Mouse (Mus musculus): Measurements from ENCODE around the gene Sumo1. TPM values are rescaled to one million over a fixed set of nuclear protein-coding genes. Genes with fewer than 3 reads are reported as not detected.

The Sumo1 gene
- 395 and 436 TPM in 2 replicates for polyA plus RNA-seq (2015; fragmentation: Nextera tagmentation; extraction: Ambion mirVana)

DNA sequence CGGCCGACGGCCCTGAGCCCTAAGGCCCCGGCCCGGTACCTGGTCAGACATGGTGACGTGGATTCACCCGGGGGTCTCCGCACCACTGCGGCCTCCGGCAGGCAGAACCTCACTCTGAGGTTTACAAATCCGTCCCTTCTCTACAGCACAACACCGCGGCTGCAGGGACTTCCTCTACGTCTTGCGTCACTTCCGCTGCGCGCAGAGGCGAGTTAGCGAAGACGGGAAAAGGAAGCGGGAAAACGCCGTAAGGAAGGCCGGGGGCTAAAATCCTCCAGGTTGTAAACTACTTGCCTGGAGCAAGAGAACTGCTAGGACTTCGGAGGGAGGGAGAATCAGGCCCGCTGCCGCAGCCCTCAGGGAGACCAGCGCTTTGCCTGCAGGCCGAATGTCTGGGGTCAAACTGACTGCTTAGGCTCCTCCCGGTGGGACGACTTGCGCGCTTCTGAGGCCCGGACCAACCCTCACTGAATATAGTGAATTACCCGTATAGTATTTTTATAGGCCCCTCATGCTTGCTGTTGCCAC lies at the start of gene Sumo1:
Gene Sumo1 (minus strand): TSS at position 194 of the 528 bp plus-strand sequence.
- H3K27ac ChIP-seq, result peak within 1 kb of the TSS; percentile 98
- H3K27me3 ChIP-seq, result no peaks in the 10 kb centered on the region
- under 1% methylated on average over 36 of the region's 36 CpGs for WGBS
- peak within 1 kb of the TSS; percentile 91 for H3K9ac ChIP-seq
- peaks cover 20% of the 10 kb centered on the region for H3K4me1 ChIP-seq
- H3K36me3 ChIP-seq, result 0 out of 2 replicates have a peak, but pooled peaks cover 3% of the 10 kb centered on the region
- peak within 1 kb of the TSS; percentile 76 for H3K4me3 ChIP-seq (replicated peaks)
- no peaks in the 10 kb centered on the region for H3K9me3 ChIP-seq (replicated peaks)
- peak; percentile 95 for ATAC-seq (replicated peaks; ENCODE audit: low FRiP score)
- peak within 1 kb of the TSS; percentile 77 for H3K4me2 ChIP-seq

DNA sequence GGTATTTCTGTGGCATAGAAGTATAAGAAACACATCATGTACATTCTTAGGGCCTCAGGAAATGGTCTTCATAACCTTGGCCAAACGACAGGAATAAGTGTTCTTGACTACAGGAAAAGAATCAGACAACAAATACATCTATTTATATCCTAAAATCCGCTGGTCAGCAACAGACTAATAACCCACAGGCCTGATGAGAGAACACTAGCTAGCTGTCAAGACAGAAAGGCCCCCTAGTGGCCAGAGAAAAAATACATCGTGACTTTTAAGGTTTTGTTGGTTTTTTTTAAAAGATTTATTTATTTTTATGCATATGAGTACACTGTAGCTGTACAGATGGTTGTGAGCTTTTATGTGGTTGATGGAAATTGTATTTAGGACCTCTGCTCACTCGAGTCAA lies 49.3 kb upstream of the Sumo1 start:
- 46% methylated on average over 4 of the region's 4 CpGs for WGBS
- no peak for ATAC-seq (replicated peaks; ENCODE audit: low FRiP score)

DNA sequence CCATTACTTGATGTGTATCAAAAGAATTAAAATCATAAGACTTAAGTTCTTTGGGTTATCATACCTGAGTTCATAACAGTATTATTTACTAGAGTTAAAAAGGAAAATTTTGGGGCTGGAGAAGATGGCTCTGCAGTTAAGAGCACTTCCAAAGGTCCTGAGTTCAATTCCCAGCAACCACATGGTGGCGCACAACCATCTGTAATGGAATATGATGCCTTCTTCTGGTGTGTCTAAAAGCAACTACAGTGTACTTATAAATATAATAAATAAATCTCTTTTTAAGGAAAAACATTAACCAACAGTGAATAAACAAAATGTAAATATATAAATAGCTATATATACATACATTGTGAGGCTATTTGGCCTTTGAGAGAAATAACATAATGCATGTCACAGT lies 31.1 kb upstream of the Sumo1 start:
- Histone ChIP-seq H3K9me3 (replicated peaks) (no peaks in the 10 kb centered on the region), H3K27ac (no peak overlapping the region), H3K4me3 (replicated peaks) (no peak overlapping the region), H3K36me3 (peaks cover 89% of the 10 kb centered on the region), H3K27me3 (no peaks in the 10 kb centered on the region), H3K4me1 (no peaks in the 10 kb centered on the region), H3K9ac (no peak overlapping the region), H3K4me2 (no peak overlapping the region)
- whole genome bisulfite sequencing, result 82% methylated on average over 1 of the region's 1 CpGs
- ATAC-seq (replicated peaks; ENCODE audit: low FRiP score), result no peak

More for the DNA sequence above, 49.3 kb upstream of the Sumo1 start:
- no peak overlapping the region for H3K9ac ChIP-seq
- H3K9me3 ChIP-seq (replicated peaks), result no peaks in the 10 kb centered on the region
- peaks cover 56% of the 10 kb centered on the region for H3K36me3 ChIP-seq
- H3K4me3 ChIP-seq (replicated peaks), result no peak overlapping the region
- no peak overlapping the region for H3K4me2 ChIP-seq
- H3K27me3 ChIP-seq, result no peaks in the 10 kb centered on the region
- H3K4me1 ChIP-seq, result no peaks in the 10 kb centered on the region
- 0 out of 2 replicates have a peak overlapping the region, but pooled peaks have one; percentile 24 for H3K27ac ChIP-seq

DNA sequence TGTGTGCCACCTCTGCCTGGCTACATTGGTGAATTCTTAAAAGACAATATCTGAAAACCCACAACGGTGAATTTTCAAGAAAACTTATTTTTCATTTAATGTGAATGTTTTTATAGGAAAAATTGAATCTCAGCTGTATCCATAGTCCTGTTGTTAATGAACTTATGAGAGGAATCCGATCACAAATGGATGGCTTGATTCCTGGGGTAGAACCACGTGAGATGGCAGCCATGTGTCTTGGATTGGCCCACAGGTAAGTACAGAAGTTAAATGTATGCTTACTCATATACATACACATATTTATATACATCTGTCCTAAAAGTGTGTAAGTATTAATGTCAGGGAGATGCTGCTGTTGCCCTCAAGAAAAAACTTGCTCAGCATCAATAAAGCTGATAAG lies 27.6 kb upstream of the Sumo1 start:
- Histone ChIP-seq H3K9ac (no peak overlapping the region), H3K4me2 (no peak overlapping the region), H3K9me3 (replicated peaks) (no peaks in the 10 kb centered on the region), H3K4me3 (replicated peaks) (no peak overlapping the region), H3K4me1 (no peaks in the 10 kb centered on the region), H3K36me3 (peaks cover 90% of the 10 kb centered on the region), H3K27ac (no peak overlapping the region), H3K27me3 (no peaks in the 10 kb centered on the region)
- no peak for ATAC-seq (replicated peaks; ENCODE audit: low FRiP score)
- WGBS, result 98% methylated on average over 3 of the region's 3 CpGs

DNA sequence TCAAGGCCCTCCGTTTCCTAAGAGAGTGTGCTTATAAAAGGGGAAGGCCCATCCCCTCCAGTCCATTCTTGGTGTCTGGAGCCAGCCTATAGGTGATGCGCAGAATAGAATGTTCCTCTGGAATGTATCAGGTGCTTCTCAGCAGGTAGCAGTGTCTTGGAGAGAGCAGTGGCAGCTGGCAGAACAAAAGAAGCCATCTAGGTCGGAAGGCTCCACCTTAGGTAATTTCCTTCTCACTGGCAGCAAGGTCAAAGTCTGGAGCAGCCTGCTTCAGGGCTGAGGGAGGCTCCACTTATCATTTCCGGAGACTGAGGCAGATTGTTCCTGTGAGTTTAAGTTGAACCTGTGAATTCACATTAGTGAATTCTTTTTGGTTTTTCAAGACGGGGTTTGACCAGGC lies 27.1 kb upstream of the Sumo1 start:
- ATAC-seq (replicated peaks; ENCODE audit: low FRiP score), result no peak
- Histone ChIP-seq H3K4me3 (replicated peaks) (no peak overlapping the region), H3K4me2 (no peak overlapping the region), H3K9me3 (replicated peaks) (no peaks in the 10 kb centered on the region), H3K9ac (no peak overlapping the region), H3K4me1 (no peaks in the 10 kb centered on the region), H3K27me3 (no peaks in the 10 kb centered on the region), H3K27ac (no peak overlapping the region), H3K36me3 (peaks cover 90% of the 10 kb centered on the region)
- WGBS, result 81% methylated on average over 5 of the region's 5 CpGs

DNA sequence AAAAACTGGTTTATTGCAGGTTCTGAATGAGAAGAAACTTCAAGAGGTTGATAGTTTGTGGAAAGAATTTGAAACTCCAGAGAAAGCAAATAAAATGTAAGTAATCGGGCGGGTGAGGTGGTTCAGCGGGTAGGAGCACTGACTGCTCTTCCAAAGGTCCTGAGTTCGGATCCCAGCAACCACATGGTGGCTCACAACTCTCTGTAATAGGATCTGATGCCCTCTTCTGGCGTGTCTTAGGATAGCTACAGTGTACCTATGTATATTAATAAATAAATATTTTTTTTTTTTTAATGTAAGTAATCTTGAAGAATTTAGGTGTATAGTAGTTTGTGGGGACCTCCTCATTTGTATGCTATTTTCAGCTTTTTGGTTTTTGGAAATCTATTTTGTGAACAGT lies 19.8 kb upstream of the Sumo1 start:
- Histone ChIP-seq H3K36me3 (peaks cover 52% of the 10 kb centered on the region), H3K4me3 (replicated peaks) (no peak overlapping the region), H3K27me3 (no peaks in the 10 kb centered on the region), H3K4me1 (peaks cover 23% of the 10 kb centered on the region), H3K9ac (no peak overlapping the region), H3K4me2 (no peak overlapping the region), H3K27ac (no peak overlapping the region), H3K9me3 (replicated peaks) (no peaks in the 10 kb centered on the region)
- WGBS, result 89% methylated on average over 5 of the region's 5 CpGs
- no peak for ATAC-seq (replicated peaks; ENCODE audit: low FRiP score)

DNA sequence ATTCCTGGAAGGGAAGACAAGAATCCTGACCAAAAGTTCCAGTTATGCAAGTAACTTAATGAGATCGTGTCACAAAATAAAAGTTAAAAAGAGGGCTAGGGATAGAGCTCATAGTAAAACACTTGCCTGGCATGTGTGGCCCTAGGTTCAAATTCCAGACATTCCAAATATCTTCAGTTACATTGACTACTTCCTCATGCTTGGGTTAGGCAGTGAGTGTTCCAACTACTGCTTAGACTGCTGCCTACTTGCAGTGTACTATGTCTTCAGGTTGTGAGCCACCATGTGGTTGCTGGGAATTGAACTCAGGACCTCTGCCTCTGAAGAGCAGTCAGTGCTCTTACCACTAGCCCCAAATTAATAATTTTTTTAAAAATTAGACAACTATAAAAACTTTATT lies 16.9 kb upstream of the Sumo1 start:
- Histone ChIP-seq H3K4me1 (peaks cover 23% of the 10 kb centered on the region), H3K27ac (no peak overlapping the region), H3K27me3 (no peaks in the 10 kb centered on the region), H3K4me3 (replicated peaks) (peak overlapping the region; percentile 14; the same call in 1 of the 2 replicates), H3K9me3 (replicated peaks) (no peaks in the 10 kb centered on the region), H3K9ac (no peak overlapping the region), H3K36me3 (peaks cover 26% of the 10 kb centered on the region), H3K4me2 (peak overlapping the region; percentile 75)
- no peak for ATAC-seq (replicated peaks; ENCODE audit: low FRiP score)
- WGBS, result 39% methylated on average over 1 of the region's 1 CpGs

DNA sequence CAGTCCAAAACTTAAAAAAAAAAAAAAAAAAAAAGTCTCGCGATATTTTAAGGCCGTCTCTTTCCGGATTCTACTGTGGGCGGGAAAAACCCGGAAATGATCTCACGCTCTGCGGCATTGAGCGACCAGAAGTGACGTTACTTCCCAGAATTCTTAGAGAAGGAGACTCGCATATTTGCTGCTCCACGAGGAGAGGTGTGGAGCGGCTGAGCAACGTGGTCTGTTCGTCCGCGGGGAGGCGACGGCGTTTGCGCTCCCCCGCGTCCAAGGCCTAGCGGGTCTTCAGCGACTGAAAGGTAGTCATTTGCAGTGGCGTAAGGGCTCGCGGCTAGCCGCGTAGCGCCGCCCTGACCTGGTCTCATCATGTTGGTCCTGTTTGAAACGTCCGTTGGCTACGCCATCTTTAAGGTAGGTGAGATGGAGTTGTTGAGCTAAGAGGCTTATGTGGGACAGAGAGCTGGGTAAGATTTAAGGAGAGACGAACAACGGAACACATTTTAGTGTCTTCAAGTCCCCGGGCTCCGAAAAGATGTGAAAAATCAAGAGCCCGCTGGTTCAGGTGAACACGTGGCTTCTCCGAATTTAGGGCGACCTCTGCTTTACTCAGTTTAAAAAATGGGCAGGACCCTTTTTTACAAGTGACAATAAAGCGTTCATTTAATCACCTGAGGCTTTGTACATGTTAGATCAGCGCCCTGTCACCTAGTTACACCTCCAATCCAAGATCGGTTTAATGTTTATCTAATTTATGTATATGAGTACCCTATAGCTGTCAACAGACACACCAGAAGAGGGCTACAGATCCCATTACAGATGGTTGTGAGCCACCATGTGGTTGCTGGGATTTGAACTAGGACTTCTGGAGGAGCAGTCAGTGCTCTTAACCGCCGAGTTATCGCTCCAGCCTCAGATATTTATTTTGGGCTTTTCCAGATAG lies 14.5 kb upstream of the Sumo1 start, which contains the start of gene Nop58:
Gene Nop58 (plus strand): TSS at position 153 of the 937 bp plus-strand sequence.
- peak within 1 kb of the TSS; percentile 77 for H3K9ac ChIP-seq
- ATAC-seq (replicated peaks; ENCODE audit: low FRiP score), result peak; percentile 97

DNA sequence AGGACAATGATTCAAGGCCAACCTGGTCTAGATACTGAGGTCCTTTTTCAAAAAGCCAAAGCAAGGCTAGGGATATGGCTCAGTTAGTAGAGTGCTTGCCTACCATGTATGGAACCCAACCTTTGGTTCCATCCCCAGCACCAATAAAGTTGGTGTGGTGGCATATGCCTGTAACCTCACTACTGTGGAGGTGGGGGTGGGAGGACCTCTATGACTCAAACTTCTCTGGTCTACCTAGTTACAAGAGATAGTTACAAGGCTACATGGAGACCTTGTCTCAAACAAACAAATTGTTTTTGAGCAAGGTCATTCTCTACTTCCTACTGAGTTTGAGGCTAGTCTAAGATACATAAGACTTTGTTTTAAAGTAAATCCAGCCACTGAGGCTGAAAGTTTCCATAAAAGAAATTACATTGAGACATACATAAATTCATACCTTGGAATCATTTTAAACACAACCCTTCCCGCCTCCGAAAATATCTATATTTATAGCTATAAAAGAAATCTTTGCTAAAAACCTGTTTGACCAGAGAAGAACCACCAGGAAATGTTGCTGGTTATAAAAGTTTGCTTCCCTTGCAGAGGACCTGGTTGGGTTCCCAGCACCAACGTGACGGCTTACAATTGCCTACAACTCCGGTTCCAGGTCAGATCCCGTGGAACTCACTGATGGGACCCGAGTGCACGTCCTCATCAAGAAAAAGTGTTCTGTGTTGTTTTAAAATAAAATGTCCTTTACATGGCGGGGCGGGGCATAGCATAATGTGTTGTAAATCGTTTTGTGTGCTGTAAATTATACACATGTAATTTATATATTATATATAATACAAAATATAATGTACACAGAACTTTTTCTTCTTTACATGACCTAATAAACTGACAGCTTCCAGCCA lies 13.5 kb upstream of the Sumo1 start:
- Histone ChIP-seq H3K4me1 (peaks cover 23% of the 10 kb centered on the region), H3K4me2 (peak overlapping the region; percentile 66)

More for the DNA sequence above, 14.5 kb upstream of the Sumo1 start, which contains the start of gene Nop58:
- no peaks in the 10 kb centered on the region for H3K9me3 ChIP-seq (replicated peaks)
- peak within 1 kb of the TSS; percentile 75 for H3K4me3 ChIP-seq (replicated peaks)
- under 1% methylated on average over 49 of the region's 49 CpGs for WGBS
- H3K4me2 ChIP-seq, result peak within 1 kb of the TSS; percentile 75
- H3K4me1 ChIP-seq, result peaks cover 23% of the 10 kb centered on the region
- peak within 1 kb of the TSS; percentile 87 for H3K27ac ChIP-seq
- peaks cover 4% of the 10 kb centered on the region; the same call in 1 of the 2 replicates for H3K27me3 ChIP-seq
- peaks cover 11% of the 10 kb centered on the region for H3K36me3 ChIP-seq

DNA sequence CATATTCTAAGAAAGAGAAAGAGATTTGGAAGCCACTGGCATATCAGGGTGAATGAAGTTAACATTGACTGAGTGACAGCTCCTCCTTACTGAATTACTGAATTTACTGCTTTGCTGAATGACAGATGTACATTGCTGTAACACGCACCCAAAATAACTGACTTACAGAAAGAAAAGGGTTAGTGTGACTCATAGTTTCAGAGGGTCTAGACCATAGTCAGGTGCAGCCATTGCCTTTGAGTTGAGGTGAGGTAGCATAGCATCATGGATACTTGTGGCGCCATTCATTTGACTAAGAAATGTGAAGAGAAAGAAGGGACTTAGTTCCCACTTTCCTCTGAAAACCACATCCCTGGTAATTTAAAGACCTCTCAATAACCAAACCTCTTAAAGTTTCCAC lies 3.0 kb upstream of the Sumo1 start:
- Histone ChIP-seq H3K36me3 (0 out of 2 replicates have a peak, but pooled peaks cover 3% of the 10 kb centered on the region), H3K27ac (no peak overlapping the region), H3K4me2 (no peak overlapping the region), H3K4me1 (peaks cover 12% of the 10 kb centered on the region), H3K9me3 (replicated peaks) (no peaks in the 10 kb centered on the region), H3K4me3 (replicated peaks) (no peak overlapping the region), H3K9ac (no peak overlapping the region), H3K27me3 (no peaks in the 10 kb centered on the region)
- WGBS, result 94% methylated on average over 2 of the region's 2 CpGs
- ATAC-seq (replicated peaks; ENCODE audit: low FRiP score), result no peak

More for the DNA sequence above, 13.5 kb upstream of the Sumo1 start:
- ATAC-seq (replicated peaks; ENCODE audit: low FRiP score), result peak; percentile 49
- peak overlapping the region; percentile 75 for H3K4me3 ChIP-seq (replicated peaks)
- H3K9ac ChIP-seq, result 0 out of 2 replicates have a peak overlapping the region, but pooled peaks have one; percentile 24
- H3K27me3 ChIP-seq, result peaks cover 4% of the 10 kb centered on the region; the same call in 1 of the 2 replicates
- 8% methylated on average over 11 of the region's 11 CpGs for WGBS
- H3K36me3 ChIP-seq, result peaks cover 3% of the 10 kb centered on the region
- peak overlapping the region; percentile 76 for H3K27ac ChIP-seq
- H3K9me3 ChIP-seq (replicated peaks), result no peaks in the 10 kb centered on the region

DNA sequence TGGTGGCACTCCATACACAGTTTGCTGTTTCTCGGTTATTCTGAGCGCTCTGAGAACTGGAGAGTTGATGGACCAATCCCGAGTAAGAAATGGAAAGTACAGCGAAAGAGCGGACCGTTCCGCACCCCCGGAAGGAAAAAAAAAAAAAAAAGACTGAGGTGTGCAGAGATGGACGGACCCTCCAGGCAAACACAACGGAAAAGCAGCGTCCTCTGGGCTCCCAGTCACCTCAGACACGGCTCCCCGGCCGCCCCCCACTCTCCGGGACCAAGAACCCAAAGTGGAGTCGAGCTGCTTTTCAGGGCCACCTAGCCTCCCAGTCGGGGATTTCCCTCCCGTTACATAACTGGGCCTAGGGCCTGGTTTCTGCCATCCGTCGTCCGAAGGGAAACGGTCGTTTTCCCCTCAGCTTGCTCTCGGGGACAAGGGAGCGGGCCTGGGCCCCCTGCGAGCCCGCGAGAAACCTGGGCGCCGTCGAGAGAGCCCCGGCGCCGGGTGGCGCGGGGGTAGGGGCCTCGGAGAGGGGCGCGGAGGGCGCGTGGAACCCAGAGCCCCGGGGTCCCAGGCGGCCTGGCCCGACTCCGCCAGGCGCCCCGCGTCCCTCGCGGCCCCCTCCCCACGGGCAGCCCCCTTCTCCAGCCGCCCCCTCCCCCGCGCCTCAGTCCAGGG lies 538 bp downstream of the Sumo1 start:
- Histone ChIP-seq H3K4me3 (replicated peaks) (peak overlapping the region; percentile 76), H3K4me1 (peaks cover 20% of the 10 kb centered on the region), H3K4me2 (peak overlapping the region; percentile 77), H3K9ac (peak overlapping the region; percentile 91), H3K36me3 (0 out of 2 replicates have a peak, but pooled peaks cover 3% of the 10 kb centered on the region), H3K9me3 (replicated peaks) (no peaks in the 10 kb centered on the region), H3K27ac (peak overlapping the region; percentile 98), H3K27me3 (no peaks in the 10 kb centered on the region)
- ATAC-seq (replicated peaks; ENCODE audit: low FRiP score), result no peak; the same call in 1 of the 2 replicates
- under 1% methylated on average over 50 of the region's 54 CpGs for WGBS

Data from kidney, embryonic 15.5 days (tissue).